Mouse (Mus musculus): ENCODE measurements around the gene Wipi2.
A peak's percentile ranks its signal among the peaks of the same experiment; 100 is the strongest.

The Wipi2 gene

GRCm38 (mm10) chr5:142692248-142692647, 64.8 kb downstream of the Wipi2 start, which contains the start of gene Slc29a4:
TSS of gene Slc29a4 (plus strand) at chr5:142692512.
- DNase-seq (ENCODE audit: extremely low read depth, low read depth), result no peak

- no peak for DNase-seq (ENCODE audit: extremely low read depth, low read depth)
Measured at GRCm38 (mm10) chr5:142692971-142693737, 65.7 kb downstream of the Wipi2 start.

- DNase-seq (ENCODE audit: extremely low read depth, low read depth), result no peak
Measured at GRCm38 (mm10) chr5:142693738-142694430, 66.4 kb downstream of the Wipi2 start.

- no peak for DNase-seq (ENCODE audit: extremely low read depth, low read depth)
Measured at GRCm38 (mm10) chr5:142694627-142695340, 67.3 kb downstream of the Wipi2 start.

GRCm38 (mm10) chr5:142696258-142696657, 68.8 kb downstream of the Wipi2 start:
- no peak for DNase-seq (ENCODE audit: extremely low read depth, low read depth)

- no peak for DNase-seq (ENCODE audit: extremely low read depth, low read depth)
Measured at GRCm38 (mm10) chr5:142696865-142697264, 69.4 kb downstream of the Wipi2 start.

DNA sequence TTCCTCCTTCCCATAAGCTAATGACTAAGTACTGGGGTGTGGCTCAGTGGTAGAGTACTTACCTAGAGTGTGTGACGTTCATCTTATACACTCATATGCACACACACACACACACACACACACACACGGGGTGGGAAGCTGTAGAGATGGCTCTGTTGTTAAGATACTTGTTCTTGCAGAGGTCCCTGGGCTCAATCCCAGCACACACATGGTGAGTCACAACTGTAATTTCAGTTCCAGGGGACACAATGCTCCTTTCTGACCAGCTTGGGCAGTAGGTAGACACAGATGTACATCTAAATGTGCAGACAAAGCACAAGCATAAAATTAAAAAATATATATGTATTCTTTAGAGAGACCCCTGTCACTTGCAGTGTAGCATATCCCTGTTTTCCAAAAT, 70.2 kb downstream of the Wipi2 start:
- DNase-seq (ENCODE audit: extremely low read depth, low read depth), result no peak

DNA sequence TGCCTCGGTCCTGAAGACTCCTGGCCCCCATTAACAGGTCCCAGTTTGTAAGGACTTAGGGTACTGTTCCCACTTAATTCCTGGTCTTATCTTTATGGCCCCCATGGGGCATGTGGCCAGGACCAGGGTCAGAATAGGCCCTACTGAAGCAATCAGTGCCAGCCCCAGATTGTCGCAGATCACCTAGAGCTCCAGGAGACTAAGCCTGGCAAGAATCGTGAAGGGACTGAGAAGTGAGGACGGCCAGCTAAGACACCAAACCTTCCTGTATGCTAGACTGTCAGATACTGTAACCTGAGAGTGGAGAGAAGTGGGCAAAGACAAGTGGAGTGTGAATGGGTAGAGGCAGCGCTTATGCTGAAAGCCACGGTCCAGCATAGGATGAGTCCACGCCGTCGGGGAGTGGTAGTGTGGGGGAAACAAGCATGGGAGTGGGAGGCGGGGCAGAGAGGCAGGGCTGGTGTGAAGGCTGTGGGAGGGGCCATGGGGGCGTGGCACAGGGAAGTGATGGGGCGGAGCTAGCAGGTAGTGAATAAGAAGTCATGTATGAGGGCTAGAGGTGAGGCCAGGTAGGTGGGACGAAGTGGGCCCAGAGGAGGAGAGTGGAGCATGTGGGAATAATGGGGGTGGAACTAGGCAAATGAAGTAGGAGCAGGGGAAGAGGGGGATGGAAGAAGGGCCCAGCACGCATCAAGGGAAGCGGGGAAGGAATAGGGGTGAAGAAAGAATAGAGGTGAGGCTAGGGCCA, 73.5 kb downstream of the Wipi2 start:
- no peak for DNase-seq (ENCODE audit: extremely low read depth, low read depth)

- DNase-seq (ENCODE audit: extremely low read depth, low read depth), result no peak
Measured at GRCm38 (mm10) chr5:142701651-142702510, 74.4 kb downstream of the Wipi2 start.

GRCm38 (mm10) chr5:142702511-142703138, 75.1 kb downstream of the Wipi2 start:
- no peak for DNase-seq (ENCODE audit: extremely low read depth, low read depth)

DNA sequence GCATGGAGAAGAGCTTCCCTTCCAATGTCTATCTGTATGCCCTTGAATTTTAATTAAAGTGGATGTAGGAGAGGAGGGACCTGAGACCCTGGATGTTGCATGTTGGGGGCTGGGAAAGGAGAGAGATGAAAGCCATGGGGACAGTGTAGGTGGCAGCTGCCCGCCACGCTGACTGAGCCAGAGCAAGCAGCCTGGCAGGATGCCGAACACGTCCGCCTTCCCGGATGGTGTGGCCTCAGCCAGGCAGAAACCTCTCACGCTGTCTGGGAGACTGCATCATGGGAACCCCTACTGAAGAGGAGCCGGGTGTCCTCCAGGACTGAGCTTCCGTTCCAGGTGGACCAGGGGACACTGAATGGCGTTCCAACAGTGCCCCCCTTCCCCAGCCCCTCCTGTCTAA, 76.1 kb downstream of the Wipi2 start:
- DNase-seq (ENCODE audit: extremely low read depth, low read depth), result no peak

DNA sequence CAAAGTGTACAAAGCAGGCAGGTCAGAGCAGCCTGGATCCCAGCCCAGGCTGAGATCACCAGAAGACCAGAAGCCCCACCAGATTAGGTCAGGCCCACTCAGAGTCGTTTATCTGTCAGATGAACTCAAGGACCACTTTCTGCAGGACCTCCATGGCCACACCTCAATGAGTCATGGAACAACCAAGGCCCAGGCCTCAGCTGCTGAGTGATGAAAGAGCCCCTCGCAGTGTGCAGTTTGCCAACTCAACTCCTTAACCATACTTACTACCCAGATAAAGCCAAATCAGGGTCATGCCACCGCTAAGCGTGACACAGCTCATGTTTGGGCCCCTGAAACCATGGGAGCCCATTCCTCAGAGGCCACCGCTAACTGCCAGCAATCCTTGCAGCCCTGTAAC, 80.2 kb downstream of the Wipi2 start:
- DNase-seq (ENCODE audit: extremely low read depth, low read depth), result no peak

GRCm38 (mm10) chr5:142709436-142709835, 81.9 kb downstream of the Wipi2 start:
- no peak for DNase-seq (ENCODE audit: extremely low read depth, low read depth)

DNA sequence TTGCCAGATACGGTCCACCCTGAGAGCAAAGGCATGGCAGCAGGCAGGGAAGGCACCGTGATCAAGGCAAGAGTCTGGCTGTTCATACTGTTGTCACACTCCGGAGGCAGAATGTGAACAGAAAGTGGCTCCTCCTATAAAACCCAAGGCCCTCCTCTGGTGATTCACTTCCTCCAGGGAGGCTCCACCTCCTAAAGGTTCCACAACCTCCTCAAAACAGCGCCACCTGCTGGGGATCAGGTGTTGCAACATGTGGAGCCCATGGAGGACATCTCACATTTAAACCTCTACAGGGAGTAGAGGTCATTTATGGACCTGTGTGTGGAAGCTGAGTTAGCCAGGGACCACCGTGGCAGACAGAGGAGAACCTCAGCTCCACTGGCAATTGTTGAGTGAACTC, 84.9 kb downstream of the Wipi2 start:
- no peak for DNase-seq (ENCODE audit: extremely low read depth, low read depth)

DNA sequence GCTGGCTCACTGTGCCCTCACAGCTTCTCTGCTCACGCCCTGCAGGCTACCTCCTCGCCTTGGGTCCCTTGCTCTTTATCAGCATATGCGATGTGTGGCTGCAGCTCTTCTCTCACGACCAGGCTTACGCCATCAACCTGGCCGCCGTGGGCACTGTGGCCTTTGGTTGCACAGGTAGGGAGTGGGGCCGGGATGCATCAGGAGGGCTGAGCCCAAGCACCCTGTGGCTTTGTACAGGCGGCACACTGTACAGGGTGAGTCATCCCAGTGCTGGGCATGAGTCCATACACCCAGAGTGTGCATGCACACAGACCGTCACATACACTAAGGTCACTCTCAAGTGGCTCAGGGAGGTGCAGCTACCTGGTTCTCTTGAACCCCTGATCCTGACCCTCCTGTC, 86.5 kb downstream of the Wipi2 start:
- no peak for DNase-seq (ENCODE audit: extremely low read depth, low read depth)

GRCm38 (mm10) chr5:142715059-142715458, 87.6 kb downstream of the Wipi2 start:
- DNase-seq (ENCODE audit: extremely low read depth, low read depth), result no peak

- DNase-seq (ENCODE audit: extremely low read depth, low read depth), result no peak
Measured at GRCm38 (mm10) chr5:142716056-142716455, 88.6 kb downstream of the Wipi2 start.

DNA sequence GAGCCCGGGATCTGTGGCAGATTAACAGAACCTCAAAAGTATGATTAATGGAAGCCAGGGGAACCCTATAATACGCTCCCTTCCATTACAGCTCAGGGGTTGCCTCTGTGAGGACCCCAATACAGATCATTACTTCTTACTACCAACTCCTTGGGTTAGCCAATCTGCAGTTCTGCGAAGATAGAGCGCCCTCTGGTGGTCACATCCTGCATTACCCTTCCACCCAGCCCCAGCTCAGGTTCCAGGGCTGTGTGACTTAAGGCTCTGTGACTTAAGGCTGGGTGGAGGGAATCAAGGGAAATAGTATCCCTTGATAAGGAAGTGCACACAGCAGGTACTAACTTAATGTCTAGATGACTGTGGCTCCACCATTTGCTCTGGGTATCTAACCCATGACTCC, 90.5 kb downstream of the Wipi2 start:
- peak; percentile 26 for DNase-seq (ENCODE audit: extremely low read depth, low read depth)

DNA sequence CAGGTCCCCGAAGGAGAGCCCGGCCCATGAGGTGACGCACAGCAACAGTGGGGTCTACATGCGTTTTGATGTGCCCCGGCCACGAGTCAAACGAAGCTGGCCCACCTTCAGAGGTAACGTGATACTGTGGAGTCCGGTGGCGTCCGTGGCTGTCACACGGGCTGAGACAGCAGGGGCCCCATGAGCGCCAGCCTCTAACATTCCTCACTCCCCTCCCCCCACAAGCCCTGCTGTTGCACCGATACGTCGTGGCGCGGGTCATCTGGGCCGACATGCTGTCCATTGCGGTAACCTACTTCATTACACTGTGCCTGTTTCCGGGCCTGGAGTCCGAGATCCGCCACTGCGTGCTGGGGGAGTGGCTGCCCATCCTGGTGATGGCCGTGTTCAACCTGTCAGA, 91.0 kb downstream of the Wipi2 start:
- no peak for DNase-seq (ENCODE audit: extremely low read depth, low read depth)

- DNase-seq (ENCODE audit: extremely low read depth, low read depth), result no peak
Measured at GRCm38 (mm10) chr5:142719897-142720296, 92.4 kb downstream of the Wipi2 start.

Data from MEL-GATA-1-ER (cell line).